Mouse (Mus musculus): ENCODE results near the gene H2afx.

H2afx gene

GRCm38 (mm10) chr9:44379862-44380261 is 45.4 kb downstream of the H2afx start:
- no peak for DNase-seq (ENCODE audit: low spot score)

- no peak for DNase-seq (ENCODE audit: low spot score)
Measured at GRCm38 (mm10) chr9:44384596-44384995, 50.1 kb downstream of the H2afx start.
